Comparison of ENCODE assay signal across 36 mouse cellular contexts in the genomic region with DNA sequence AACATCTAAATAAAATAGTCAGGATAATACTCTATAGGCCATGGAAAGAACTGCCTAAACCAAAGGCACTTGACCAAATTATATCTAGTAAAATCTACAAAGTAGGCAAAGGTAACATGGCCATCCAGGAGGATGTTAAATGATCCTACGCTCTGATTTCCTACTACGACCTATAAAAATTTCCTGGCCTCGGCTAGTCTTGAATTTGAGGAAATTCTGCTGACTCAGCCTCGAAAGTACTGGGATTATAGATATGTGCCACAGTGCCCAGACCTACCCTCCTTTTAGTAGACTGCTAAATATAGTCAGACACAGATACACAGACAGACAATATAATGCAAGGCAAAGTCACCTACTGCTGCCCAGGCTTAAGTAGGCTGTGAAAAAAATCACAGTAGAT. TPM values are rescaled to one million over a fixed set of nuclear protein-coding genes. Genes with fewer than 3 reads are reported as not detected.
"Had no signal": no experiment of that assay in that cellular context is flagged by ENCODE, and none has a peak within 500 bp of the region (broad histone marks: within the 10 kb centered on the region; RNA-seq: fewer than 3 reads in every experiment).

No protein-coding gene starts in this region.

- H3K4me1 ChIP-seq: heart, embryonic 12.5 days; heart, embryonic 15.5 days; hindbrain, embryonic 10.5 days; hindbrain, embryonic 12.5 days; hindbrain, embryonic 13.5 days; hindbrain, embryonic 15.5 days; intestine, embryonic 15.5 days; kidney, embryonic 15.5 days had no signal

- H3K4me3 ChIP-seq: heart, embryonic 12.5 days; heart, embryonic 13.5 days; heart, embryonic 15.5 days; hindbrain, embryonic 10.5 days; hindbrain, embryonic 12.5 days; hindbrain, embryonic 13.5 days; hindbrain, embryonic 15.5 days; intestine, embryonic 15.5 days; kidney, embryonic 15.5 days; layer of hippocampus, adult 2 months; left cerebral cortex, adult 2 months had no signal

- H3K9ac ChIP-seq: heart, embryonic 12.5 days; heart, embryonic 13.5 days; heart, embryonic 15.5 days; hindbrain, embryonic 12.5 days; hindbrain, embryonic 13.5 days; hindbrain, embryonic 14.5 days; hindbrain, embryonic 15.5 days; intestine, embryonic 15.5 days; kidney, embryonic 15.5 days had no signal

- H3K9me3 ChIP-seq: heart, embryonic 12.5 days; heart, embryonic 13.5 days; heart, embryonic 15.5 days; hindbrain, embryonic 10.5 days; hindbrain, embryonic 12.5 days; hindbrain, embryonic 13.5 days; hindbrain, embryonic 15.5 days; intestine, embryonic 15.5 days; kidney, embryonic 15.5 days had no signal

- DNase-seq: heart, postnatal 10 days; heart, postnatal 14 days; heart, postnatal 36 days; heart, postnatal 4 days; kidney, adult 11 months; kidney, adult 18-20 months; kidney, adult 2 months; kidney, adult 8-10 months; kidney, adult 9 months; kidney, postnatal 10 days; kidney, postnatal 14 days; kidney, postnatal 25 days; kidney, postnatal 36 days; kidney, postnatal 4 days; layer of hippocampus, adult 9-11 months; layer of hippocampus, postnatal 36 days had no signal

- H3K4me2 ChIP-seq: heart, embryonic 11.5 days; heart, embryonic 12.5 days; heart, embryonic 13.5 days; heart, embryonic 15.5 days; hindbrain, embryonic 12.5 days; hindbrain, embryonic 13.5 days; hindbrain, embryonic 14.5 days; hindbrain, embryonic 15.5 days; intestine, embryonic 15.5 days; kidney, embryonic 15.5 days had no signal

- H3K27ac ChIP-seq: heart, embryonic 13.5 days; heart, embryonic 15.5 days; hindbrain, embryonic 10.5 days; hindbrain, embryonic 12.5 days; hindbrain, embryonic 13.5 days; hindbrain, embryonic 14.5 days; hindbrain, embryonic 15.5 days; hindbrain, postnatal 0 days; intestine, embryonic 15.5 days; kidney, embryonic 15.5 days; kidney, postnatal 0 days; layer of hippocampus, adult 2 months; left cerebral cortex, adult 2 months had no signal

- H3K27me3 ChIP-seq: heart, embryonic 12.5 days; heart, embryonic 13.5 days; heart, embryonic 15.5 days; hindbrain, embryonic 12.5 days; hindbrain, embryonic 13.5 days; hindbrain, embryonic 15.5 days; intestine, embryonic 15.5 days; kidney, embryonic 15.5 days had no signal

RNA-seq across cellular contexts. Expression of a gene that starts 27.1 kb away (rescaled TPM):
- total RNA-seq: hematopoietic stem cell, adult 5-6 weeks had no signal
- polyA plus RNA-seq: heart, embryonic 11.5 days; inflammation-experienced regulatory T-cells, adult 6 months; intestine, embryonic 14.5 days; kidney, embryonic 14.5 days; kidney, embryonic 16.5 days; kidney, postnatal 0 days had no signal
